Mouse (Mus musculus): ENCODE measurements around the gene Cd209a. TPM values are rescaled to one million over a fixed set of nuclear protein-coding genes. Genes with fewer than 3 reads are reported as not detected.
"Not testable (repeated sequence)": the region's sequence is repeated elsewhere in the genome, so short reads cannot be mapped to it uniquely, and the experiment has no call there.

Gene Cd209a
- 0.55 and 6.1 TPM in 2 replicates for polyA plus RNA-seq (2012; rRNA removed)

DNA sequence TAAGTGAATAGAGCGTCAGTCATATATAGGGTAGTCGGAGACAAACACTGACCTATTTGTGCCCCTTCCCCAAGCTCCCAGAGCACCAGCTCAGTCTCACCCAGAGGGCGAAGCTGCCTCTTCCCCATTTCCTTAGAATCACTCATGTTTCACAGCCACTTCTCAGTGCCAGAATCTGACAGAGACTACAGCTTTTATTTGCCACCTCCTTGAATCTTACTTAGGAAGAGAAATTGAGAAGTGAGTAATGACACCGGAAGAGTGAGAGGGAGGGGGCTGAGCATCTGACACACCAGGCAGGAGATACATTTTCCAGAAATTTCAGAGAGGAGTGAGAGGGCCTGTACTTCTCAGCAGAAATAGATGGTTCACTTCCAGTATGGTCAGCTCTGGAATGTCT lies at the start of gene Cd209a:
Gene Cd209a, minus strand, starts transcription at position 224 of the 400 bp plus-strand sequence.
- no peak for DNase-seq
- TF ChIP-seq POLR2A (IDR thresholded peaks at IDR 0.05; ENCODE audit: borderline replicate concordance, extremely low read depth, low read depth, low read length) (no peak), CTCF (IDR thresholded peaks at IDR 0.05; ENCODE audit: insufficient read depth, low read length) (no peak)

DNA sequence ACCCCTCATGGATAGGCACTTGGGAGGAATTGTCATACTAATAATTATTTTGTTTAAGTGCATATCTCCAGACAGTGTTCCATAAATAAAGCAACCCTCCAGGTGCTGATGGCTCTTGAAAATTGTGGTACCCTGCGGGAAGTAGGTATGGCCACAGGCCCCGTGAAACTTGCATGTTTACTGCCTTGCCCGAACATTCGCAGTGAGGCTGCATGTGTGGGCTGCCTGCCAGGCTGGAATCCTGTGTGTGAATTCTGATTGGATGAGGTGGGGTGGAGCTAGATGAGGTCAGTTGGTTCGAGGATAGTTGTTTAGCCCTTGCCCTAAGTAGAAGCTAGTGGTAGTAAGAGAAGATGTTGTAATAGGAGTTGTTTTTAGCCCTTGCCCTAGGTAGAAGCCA lies 19.9 kb upstream of the Cd209a start:
- not testable (repeated sequence) for H3K4me1 ChIP-seq (ENCODE audit: control insufficient read depth, insufficient read depth, low read length); DNase-seq; H3K4me3 ChIP-seq (replicated peaks; ENCODE audit: extremely low read depth, low read depth, low read length)
- 80% methylated on average over 5 of the region's 5 CpGs for WGBS

More for the DNA sequence above, at the start of gene Cd209a:
- WGBS, result 68% methylated on average over 4 of the region's 4 CpGs
- H3K4me1 ChIP-seq (ENCODE audit: control insufficient read depth, insufficient read depth, low read length), result no peaks in the 10 kb centered on the region
- no peak within 1 kb of the TSS for H3K4me3 ChIP-seq (replicated peaks; ENCODE audit: extremely low read depth, low read depth, low read length)

DNA sequence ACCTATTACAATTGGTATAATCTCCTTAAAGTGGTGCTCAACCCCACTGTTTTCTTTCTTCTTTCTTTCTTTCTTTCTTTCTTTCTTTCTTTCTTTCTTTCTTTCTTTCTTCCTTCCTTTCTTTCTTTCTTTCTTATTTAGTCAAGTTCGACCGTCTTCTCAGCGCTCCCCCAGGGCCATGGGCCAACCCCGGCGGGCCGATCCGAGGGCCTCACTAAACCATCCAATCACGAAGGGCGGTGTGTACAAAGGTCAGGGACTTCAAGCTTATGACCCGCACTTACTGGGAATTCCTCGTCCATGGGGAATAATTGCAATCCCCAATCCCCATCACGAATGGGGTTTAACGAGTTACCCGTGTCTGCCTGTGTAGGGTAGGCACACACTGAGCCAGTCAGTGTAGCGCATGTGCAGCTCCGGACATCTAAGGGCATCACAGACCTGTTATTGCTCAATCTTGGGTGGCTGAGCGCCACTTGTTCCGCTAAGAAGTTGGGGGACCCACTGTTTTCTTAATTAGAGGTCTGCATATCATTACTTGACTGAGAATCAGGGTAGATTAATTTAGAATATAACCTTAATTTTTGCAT lies 5.6 kb upstream of the Cd209a start:
- DNase-seq, result peak; percentile 44
- H3K4me1 ChIP-seq (ENCODE audit: control insufficient read depth, insufficient read depth, low read length), result no peaks in the 10 kb centered on the region
- no peak overlapping the region for H3K4me3 ChIP-seq (replicated peaks; ENCODE audit: extremely low read depth, low read depth, low read length)
- no peak for TF ChIP-seq CTCF (IDR thresholded peaks at IDR 0.05; ENCODE audit: insufficient read depth, low read length)
- no peak for TF ChIP-seq POLR2A (IDR thresholded peaks at IDR 0.05; ENCODE audit: borderline replicate concordance, extremely low read depth, low read depth, low read length)
- 72% methylated on average over 18 of the region's 18 CpGs for WGBS

DNA sequence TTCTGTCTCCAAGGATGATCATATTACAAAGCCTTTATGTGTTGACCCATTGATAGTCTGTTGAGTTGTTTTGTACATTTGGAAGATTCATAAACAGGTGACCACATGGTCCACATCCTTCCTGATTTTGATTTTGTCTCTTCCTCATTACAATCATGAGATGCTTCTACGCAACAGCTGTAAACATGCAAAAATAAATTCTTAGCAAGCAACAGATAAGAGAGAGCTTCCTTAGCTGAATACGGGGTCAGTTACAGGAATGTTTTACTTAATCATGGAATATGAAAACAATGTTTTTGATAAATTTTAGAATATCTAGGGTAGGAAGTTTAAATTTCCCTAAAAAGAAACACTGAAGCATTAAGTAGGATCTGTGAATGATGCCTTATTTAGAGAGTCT lies 11.8 kb downstream of the Cd209a start:
- TF ChIP-seq POLR2A (IDR thresholded peaks at IDR 0.05; ENCODE audit: borderline replicate concordance, extremely low read depth, low read depth, low read length) (no peak), CTCF (IDR thresholded peaks at IDR 0.05; ENCODE audit: insufficient read depth, low read length) (no peak)
- Histone ChIP-seq H3K4me3 (replicated peaks; ENCODE audit: extremely low read depth, low read depth, low read length) (no peak overlapping the region), H3K4me1 (ENCODE audit: control insufficient read depth, insufficient read depth, low read length) (no peaks in the 10 kb centered on the region)
- no peak for DNase-seq
- WGBS, result 68% methylated on average over 2 of the region's 2 CpGs

DNA sequence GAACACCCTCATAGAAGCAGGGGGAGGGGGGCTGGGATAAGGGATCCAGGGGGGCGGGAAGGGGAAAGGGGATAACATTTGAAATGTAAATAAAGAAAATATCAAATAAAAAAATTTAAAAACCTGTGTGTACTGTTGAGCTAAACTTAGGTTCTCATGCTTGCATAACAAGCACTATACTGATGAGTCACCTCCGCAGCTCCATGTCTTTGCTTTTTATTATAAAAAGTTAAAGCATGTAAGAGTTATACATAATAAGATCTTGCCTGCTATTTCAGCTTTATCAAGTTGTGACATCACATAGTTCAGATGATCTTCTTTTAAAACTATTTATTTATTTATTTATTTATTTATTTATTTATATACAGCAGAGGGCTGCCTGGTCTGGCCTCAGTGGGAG lies 13.2 kb downstream of the Cd209a start:
- no peak for DNase-seq
- WGBS, result 81% methylated on average over 2 of the region's 2 CpGs
- Histone ChIP-seq H3K4me1 (ENCODE audit: control insufficient read depth, insufficient read depth, low read length) (no peaks in the 10 kb centered on the region), H3K4me3 (replicated peaks; ENCODE audit: extremely low read depth, low read depth, low read length) (no peak overlapping the region)
- no peak for TF ChIP-seq CTCF (IDR thresholded peaks at IDR 0.05; ENCODE audit: insufficient read depth, low read length)
- TF ChIP-seq POLR2A (IDR thresholded peaks at IDR 0.05; ENCODE audit: borderline replicate concordance, extremely low read depth, low read depth, low read length), result no peak

DNA sequence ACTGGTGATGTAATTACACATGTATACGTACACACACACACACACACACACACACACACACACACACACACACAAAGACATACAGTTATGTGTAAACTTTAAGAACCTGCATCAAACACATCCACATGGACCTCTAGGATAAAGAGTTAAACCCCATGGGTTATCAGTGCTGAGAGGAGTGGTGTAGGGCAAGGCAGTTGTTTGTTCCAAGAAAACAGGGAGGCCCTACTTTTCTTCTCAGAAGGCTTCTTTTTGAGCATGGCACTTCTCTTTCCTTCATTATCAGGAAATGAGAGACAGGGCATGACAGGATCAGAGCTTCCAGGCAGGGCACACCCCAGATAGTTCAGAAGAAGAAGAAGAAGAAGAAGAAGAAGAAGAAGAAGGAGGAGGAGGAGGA lies 14.7 kb downstream of the Cd209a start:
- TF ChIP-seq CTCF (IDR thresholded peaks at IDR 0.05; ENCODE audit: insufficient read depth, low read length) (no peak), POLR2A (IDR thresholded peaks at IDR 0.05; ENCODE audit: borderline replicate concordance, extremely low read depth, low read depth, low read length) (no peak)
- H3K4me3 ChIP-seq (replicated peaks; ENCODE audit: extremely low read depth, low read depth, low read length), result no peak overlapping the region
- WGBS, result 43% methylated on average over 1 of the region's 1 CpGs
- H3K4me1 ChIP-seq (ENCODE audit: control insufficient read depth, insufficient read depth, low read length), result no peaks in the 10 kb centered on the region
- DNase-seq, result no peak

DNA sequence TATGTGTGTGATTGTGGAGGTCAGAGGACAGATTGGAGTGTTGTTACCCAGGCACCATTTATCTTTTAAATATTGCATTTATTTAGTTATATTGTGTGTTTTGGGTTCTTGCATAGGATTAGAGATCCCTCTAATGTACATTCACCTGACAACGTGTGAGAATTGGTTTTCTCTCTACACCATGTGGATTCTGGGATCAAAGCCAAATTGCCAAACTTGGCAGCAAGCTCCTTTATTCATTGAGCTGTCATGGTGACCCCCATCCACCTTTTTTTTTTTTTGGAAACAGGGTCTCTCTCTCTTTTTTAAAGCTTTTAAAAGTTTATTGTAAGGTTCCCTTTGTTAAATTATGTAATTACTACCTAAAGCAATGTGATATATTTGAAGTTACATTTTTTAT lies 27.7 kb downstream of the Cd209a start:
- DNase-seq, result no peak
- Histone ChIP-seq H3K4me3 (replicated peaks; ENCODE audit: extremely low read depth, low read depth, low read length) (no peak overlapping the region), H3K4me1 (ENCODE audit: control insufficient read depth, insufficient read depth, low read length) (no peaks in the 10 kb centered on the region)
- 15% methylated on average over 1 of the region's 1 CpGs for WGBS
- TF ChIP-seq POLR2A (IDR thresholded peaks at IDR 0.05; ENCODE audit: borderline replicate concordance, extremely low read depth, low read depth, low read length) (no peak), CTCF (IDR thresholded peaks at IDR 0.05; ENCODE audit: insufficient read depth, low read length) (no peak)

DNA sequence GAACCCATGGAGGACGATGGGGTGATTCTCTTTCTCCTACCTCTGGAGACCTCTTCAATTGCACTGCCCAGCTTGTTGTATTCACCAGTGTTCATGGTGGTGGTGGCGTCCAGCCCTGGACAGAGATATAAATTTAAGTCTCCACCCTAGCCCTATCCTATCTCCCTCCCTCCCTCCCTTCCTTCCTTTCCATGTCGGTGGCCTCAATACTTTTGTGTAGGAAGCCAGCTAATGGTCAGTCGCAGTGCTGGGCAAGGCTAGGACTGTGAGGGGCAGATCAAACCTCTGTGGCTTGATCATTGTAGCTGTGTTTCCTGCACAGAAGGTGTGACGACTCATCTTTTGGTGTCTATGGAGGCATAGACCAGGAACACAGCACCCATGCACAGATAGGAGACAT lies 28.2 kb downstream of the Cd209a start, which contains the start of gene Clec4g:
Gene Clec4g, minus strand, starts transcription at position 101 of the 400 bp plus-strand sequence.
- TF ChIP-seq POLR2A (IDR thresholded peaks at IDR 0.05; ENCODE audit: borderline replicate concordance, extremely low read depth, low read depth, low read length) (no peak), CTCF (IDR thresholded peaks at IDR 0.05; ENCODE audit: insufficient read depth, low read length) (no peak)
- WGBS, result 60% methylated on average over 5 of the region's 5 CpGs

DNA sequence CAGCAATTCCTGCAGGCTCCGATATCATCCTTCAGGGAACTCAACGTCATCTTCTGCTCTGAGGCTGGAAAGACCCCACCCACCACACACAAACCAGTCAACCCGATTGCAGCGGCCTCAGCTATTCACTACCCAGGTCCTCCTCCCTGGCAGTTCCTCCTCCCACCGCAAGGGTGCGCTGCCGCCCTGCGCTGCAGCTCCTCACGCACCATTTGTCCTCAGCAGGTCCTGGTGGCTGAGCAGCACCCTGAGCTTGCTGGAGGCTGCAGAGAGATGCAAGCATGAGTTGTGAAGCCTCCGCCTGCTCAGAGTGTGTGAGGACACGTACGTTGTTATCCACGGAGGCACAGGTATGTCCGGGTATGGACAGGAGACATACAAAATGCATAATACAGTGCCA lies 30.2 kb downstream of the Cd209a start:
- DNase-seq, result peak; percentile 63
- TF ChIP-seq CTCF (IDR thresholded peaks at IDR 0.05; ENCODE audit: insufficient read depth, low read length) (peak; percentile 93), POLR2A (IDR thresholded peaks at IDR 0.05; ENCODE audit: borderline replicate concordance, extremely low read depth, low read depth, low read length) (no peak)
- WGBS, result 16% methylated on average over 14 of the region's 14 CpGs
- no peaks in the 10 kb centered on the region for H3K4me1 ChIP-seq (ENCODE audit: control insufficient read depth, insufficient read depth, low read length)
- no peak overlapping the region for H3K4me3 ChIP-seq (replicated peaks; ENCODE audit: extremely low read depth, low read depth, low read length)

More for the DNA sequence above, 28.2 kb downstream of the Cd209a start, which contains the start of gene Clec4g:
- Histone ChIP-seq H3K4me3 (replicated peaks; ENCODE audit: extremely low read depth, low read depth, low read length) (no peak within 1 kb of the TSS), H3K4me1 (ENCODE audit: control insufficient read depth, insufficient read depth, low read length) (no peaks in the 10 kb centered on the region)
- no peak for DNase-seq

DNA sequence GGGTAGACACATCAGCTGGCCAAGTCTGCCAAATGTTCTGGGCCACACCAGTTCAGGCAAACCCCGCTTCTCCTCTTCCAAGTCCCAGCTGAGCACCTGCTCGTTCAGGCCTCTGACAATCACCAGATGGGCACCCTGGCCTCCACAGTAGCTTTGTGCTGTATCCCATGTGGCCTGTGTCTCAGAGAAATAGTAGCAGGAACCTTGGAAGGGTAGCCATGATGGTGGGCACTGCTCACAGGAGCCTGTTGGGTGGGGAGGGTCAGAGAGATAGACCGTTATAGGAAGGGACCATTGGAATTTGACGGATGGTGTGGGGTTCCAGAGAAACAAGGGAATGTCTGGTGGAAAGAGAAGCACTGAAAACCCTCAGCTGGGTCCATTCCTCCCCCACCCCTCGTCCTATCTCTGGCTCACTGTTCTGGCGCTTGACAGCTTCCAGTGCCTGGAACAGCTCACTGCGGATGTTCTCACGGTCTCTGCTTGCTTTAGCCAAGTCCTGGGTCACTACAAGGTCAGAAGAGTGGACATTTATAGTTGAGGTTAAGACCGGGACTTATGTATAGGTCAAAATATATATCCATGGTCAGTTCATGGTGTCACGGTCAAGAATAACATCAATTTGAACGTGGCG lies 31.3 kb downstream of the Cd209a start:
- WGBS, result 73% methylated on average over 12 of the region's 12 CpGs
- DNase-seq, result no peak
- no peak for TF ChIP-seq POLR2A (IDR thresholded peaks at IDR 0.05; ENCODE audit: borderline replicate concordance, extremely low read depth, low read depth, low read length)
- TF ChIP-seq CTCF (IDR thresholded peaks at IDR 0.05; ENCODE audit: insufficient read depth, low read length), result no peak
- H3K4me3 ChIP-seq (replicated peaks; ENCODE audit: extremely low read depth, low read depth, low read length), result no peak overlapping the region
- no peaks in the 10 kb centered on the region for H3K4me1 ChIP-seq (ENCODE audit: control insufficient read depth, insufficient read depth, low read length)
